Mouse (Mus musculus) heart, postnatal 25 days (tissue): ENCODE measurements around the gene St8sia1. TPM values are rescaled to one million over a fixed set of nuclear protein-coding genes. Genes with fewer than 3 reads are reported as not detected.

ENCODE experiments used
- DNase-seq: peaks from one replicate; pipeline ENCODE4 v3.0.0; 2022; ENCODE audit warnings: low spot score
- intact Hi-C: fragments of 180-260 bp; cut with DNase I; formaldehyde crosslinking; loops from one replicate; pipeline ENCODE4 v1.15.1; 2025
- total RNA-seq, 2 experiments: library from RNA; stranded (reverse); gene quantifications; 2 replicates each; pipeline ENCODE4 v1.2.3; 2021

Gene St8sia1
- total RNA-seq, 2 experiments from 2014 or later, result 0.20 to 0.31 TPM

DNA sequence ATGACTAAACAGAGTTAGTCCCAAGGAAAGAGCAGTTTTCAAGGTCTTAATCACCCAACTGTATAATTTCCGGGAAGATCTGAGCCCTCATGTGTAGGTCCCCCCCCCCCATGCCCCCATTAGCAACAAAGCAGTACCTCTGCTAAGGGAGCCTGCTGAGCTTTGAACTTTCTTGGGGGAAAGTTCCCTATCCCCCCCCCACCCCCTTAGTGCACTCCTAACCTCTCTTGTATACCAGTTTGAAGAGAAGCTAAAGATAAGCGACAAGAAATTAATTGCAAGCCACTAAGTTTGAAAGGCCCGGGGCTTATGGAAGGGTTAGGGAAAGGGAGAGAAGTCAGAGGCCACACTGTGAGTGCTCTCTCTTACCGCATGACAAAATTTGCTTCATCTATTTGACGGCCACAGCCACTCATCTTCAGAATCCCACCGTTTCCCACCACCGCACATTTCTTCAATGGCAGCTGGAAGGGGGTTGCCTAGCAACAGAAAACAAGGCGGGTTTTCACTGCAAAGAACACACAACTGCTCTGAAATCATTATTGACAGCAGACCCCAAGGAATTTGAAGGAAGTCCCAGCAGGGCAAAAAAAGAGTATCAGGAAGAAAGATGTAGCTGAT lies 87.9 kb downstream of the St8sia1 start:
- DNase-seq, result no peak
- intact Hi-C loops, result loop anchor here (10.0 kb wide), 1 partner anchor 88 kb away; the partner anchor contains the start of gene St8sia1

DNA sequence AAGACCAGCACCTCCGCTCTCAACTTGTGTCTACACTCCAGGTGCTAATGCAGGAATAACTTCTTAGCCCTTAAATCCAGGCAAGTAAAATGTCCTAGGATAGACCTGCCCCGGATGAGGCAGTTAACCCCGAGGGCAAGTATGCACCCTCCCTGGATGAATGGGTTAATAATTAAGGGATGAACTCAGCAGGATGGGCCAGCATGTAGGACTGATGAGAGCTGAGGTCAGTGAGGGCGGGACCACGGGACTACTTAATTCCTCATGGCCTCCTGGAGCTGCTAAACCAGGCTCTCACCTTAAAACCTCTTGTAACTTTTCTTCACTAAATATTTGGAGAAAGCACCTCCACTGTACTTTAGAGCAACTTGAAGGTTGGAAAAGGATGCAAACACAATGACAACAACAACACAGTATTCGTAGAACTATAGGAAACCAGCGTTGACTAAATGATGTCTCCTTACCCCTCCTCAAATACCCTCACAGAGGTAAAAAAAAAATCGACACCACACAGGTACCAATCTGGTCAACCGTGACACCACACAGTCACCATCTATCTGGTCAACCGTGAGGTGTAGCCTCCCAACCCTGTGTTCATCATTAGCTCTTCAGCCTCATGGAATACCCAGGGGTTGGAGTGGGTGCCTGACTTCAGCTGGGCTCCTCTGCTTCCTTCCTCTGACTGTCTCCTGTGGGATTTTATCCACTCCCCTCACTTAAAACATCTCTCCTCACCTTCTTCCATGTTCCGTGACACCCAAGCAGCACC lies 90.3 kb downstream of the St8sia1 start:
- intact Hi-C loops, result loop anchor here (10.0 kb wide), 1 partner anchor 91 kb away; the partner anchor contains the start of gene St8sia1
- no peak for DNase-seq

DNA sequence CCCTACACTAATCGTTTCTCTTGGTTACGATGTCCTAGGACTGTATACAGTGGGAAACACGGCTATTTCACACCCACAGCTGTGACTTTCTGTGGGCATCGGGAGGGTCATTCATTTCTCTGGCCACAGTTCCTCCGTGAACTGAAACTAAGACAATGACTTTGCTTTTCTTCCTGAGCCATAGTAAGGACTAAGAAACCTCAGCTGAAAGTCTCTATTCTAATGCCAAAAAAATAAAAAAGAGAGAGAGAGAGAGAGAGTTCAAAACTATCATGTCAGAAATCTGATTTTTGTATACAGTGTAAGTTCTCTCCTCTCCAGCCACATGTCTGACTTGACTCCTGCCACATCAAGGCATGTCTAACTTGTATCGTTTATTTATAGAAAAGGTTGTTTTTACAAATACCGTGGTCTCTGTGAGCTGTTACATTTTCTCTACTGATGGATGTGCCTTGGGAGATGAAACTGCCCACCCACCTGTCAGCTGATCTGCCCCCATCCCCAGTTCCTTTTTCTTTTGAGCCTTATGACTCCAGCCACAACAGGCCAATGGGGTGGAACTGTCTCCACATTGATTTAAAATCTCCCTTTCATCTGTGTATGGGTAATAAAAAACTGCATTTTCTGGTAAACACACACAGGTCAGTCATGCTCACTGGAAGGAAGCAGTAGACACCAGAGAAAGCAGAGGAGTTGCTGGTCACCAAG lies 94.4 kb downstream of the St8sia1 start:
- intact Hi-C loops, result loop anchor here (10.0 kb wide), 1 partner anchor 95 kb away; the partner anchor contains the start of gene St8sia1
- DNase-seq, result no peak

DNA sequence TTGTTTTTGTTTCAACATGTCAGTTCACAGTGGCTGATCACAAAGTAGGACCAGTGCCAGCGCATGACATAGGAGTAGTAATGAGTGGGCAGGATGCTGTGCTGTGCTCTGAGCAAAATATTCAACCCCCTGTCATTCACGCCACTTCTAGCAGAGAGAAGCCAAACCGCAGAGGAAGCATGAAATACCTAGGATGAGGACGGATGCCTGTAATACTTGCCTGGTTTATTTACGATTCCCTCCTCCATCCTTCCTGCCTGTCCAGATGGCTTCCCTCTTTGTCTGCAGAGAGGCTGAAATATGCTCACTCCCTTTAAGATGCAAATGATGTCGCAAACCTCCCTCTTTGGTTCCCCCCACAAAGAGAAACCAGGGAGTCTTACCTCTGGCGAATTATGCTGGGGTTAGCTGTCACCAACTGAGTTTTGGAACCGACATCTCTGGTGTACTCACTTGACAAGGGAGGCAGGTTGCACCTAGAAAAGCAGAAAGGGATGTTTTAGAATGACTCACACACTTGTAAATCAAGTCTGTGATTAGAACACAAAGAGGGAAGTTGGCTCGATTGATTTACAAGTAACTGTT lies 96.7 kb downstream of the St8sia1 start:
- DNase-seq, result no peak
- intact Hi-C loops, result no loop called here

DNA sequence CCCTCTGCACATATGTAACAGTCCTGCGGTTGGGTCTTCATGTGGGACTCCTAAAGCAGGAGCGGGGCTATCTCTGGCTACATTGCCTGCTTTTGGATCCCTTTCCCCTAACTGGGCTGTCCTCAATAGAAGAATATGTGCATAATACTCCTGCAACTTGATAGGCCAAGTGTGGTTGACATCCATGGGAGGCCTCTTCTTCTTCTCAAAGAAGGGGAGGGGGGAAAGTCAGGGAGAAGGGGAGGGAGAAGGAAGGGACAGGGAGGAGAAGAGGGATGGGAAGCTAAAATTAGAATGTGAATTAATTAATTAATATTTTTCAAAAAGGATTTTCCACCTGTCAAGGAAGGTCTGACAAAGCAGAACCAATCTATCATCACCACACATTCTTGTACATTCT lies 97.2 kb downstream of the St8sia1 start:
- DNase-seq, result no peak

DNA sequence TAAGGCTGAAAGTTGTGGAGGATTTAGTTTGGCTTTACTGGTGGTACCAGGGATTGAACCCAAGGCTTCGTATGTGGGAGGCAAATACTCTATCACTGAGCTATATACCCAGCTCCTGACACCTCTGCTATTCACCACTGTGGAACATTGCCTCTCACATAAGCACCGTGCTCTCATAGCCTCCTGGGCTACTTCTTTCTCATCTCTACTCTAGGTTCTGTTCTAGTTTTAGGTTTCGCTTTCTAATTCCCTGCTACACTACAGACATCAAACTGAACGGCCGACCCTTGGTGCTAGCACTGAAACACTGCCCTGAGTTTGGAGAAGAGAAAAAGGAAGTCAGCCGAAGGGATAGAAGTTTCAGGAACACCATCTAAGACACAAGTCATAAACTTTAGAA lies 99.1 kb downstream of the St8sia1 start:
- no peak for DNase-seq
- intact Hi-C loops, result no loop called here

More for the DNA sequence above, 97.2 kb downstream of the St8sia1 start:
- intact Hi-C loops, result no loop called here

DNA sequence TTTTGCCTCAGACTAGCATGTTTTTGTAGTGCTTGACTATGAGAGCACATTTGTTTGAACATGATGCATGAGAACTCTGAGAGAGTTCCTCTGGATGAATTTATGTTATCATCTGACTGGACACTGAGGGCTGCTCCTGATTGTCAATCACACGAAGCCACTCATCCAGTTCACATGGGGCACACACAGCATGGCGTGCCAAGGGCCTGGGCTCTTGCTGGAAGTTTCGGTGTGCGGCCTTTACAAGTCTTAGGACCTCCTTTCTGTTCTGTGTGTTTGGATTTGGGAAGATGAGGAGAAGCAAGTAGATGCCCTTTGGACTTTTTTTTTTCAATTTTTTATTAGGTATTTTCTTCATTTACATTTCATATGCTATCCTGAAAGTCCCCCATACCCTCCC lies 100.4 kb downstream of the St8sia1 start:
- DNase-seq, result no peak
- intact Hi-C loops, result no loop called here

DNA sequence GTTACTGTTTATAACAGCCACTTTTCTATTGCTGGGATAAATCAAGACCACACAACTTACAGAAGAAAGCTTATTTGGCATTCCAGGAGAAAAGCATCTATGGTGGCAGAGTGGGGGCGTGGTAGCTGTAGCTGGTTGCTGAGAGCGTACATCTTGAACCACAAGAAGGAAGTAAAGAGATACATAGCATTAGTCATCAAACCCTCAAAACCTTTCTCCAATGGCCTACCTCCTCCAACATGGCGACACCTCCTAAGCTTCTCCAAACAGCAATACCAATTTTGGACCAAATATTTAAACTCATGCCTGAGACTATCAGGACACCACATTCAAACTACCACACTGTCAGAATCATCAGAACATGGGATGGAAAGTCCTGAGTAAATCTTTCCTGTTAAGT lies 102.0 kb downstream of the St8sia1 start:
- DNase-seq, result no peak
- intact Hi-C loops, result no loop called here

DNA sequence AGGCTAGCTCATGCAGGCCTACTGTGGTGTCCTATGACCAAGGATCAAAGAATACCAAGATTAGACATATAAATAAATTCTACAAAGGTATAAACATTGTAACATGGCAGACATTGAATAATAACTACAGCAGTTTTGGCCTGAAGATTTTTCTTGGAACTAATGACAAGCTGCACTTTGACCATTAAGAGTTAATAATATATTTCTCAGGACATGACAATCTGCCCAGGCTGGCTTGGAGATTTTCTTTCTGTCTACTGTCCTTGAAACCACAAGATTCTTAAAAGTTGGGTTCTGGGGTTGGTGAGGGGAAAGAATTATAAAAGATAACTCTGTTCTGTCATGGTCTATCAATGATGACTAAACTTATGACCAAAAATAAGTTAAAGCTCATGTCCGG lies 103.9 kb downstream of the St8sia1 start:
- intact Hi-C loops, result no loop called here

DNA sequence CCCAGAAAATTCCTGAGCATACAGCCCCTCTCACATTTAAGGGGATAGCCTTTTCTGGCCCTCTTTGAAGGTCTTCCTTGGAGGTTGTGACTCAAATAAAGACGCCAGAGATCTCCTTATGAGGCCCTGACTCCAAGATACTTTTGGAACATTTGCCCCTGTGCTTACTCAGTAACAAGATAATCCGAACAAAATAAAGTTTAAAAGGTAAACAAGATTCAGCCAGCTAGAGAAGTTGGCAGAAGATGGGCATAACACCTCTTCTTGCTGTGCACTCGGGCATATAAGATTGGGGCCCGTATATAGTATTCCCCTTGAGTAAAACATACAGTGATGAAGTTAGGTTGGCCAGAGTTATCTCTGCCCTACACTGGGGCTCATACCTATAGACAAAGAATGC lies 104.3 kb downstream of the St8sia1 start:
- intact Hi-C loops, result no loop called here
- no peak for DNase-seq

More for the DNA sequence above, 103.9 kb downstream of the St8sia1 start:
- no peak for DNase-seq

DNA sequence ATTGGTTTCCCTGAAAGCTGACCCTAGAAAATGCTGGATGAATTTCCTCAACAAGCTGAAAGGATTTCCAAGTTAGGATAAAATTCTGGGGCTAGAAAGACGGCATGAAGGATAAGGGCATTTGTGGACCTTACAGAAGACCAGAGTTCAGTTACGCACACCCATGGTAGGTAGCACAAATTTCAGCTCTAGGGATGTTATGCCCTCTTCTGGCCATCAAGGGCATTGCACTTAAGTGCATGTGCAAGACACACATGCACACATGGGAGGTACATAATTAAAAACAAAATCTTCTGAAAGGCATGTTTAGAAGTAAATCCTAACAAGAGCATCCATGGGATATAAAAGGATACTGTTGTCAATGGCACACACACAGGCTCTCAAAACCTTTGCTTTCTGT lies 105.3 kb downstream of the St8sia1 start:
- DNase-seq, result no peak
- intact Hi-C loops, result no loop called here

DNA sequence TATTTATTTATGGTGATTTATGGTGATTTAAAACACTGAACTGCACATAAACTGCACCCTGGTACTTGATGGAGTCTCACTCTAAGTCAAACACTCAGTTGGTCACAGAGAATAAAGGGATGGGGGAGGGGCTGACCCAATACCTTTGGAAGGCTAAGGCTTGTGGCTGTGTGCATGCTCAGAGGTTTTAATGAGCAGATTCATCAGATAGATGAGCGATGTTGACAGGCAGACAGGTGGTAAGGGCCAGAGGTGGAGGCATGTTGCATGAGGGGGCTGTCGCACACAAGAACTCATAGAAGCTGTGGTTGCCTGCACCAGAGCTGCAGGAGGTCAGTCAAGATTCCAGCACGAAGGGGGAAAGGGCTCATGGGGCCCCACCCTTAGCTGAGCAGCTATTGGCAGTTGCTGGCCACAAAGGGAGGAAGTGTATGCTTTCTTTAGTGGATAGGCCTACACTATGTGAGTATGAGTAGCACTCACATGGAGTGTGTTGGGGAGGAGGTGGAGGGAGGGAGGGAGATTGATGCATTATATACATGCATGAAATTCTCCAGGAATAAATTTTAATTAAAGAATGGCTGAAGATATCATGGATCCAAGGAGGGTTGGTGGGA lies 107.9 kb downstream of the St8sia1 start:
- no peak for DNase-seq
- intact Hi-C loops, result no loop called here

DNA sequence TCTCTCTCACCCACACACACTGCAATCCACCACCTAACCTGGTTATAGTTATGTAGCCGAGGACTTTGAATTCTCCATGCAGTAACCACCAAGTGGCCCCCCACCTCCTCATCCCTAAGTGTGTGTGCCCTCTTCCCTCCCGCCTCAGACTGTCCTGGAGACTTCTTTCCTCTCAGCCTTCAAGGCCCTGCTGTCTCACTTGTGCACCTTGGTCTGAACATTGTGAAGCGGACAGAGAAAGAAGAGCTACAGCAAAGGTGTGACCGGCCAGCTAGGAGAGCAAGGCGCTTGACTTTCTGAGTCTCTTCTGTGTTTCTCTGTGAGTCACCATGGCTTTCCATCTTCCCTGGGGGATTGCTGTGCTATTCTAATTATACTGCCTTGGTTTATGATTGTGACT lies 108.5 kb downstream of the St8sia1 start:
- intact Hi-C loops, result no loop called here
- no peak for DNase-seq

DNA sequence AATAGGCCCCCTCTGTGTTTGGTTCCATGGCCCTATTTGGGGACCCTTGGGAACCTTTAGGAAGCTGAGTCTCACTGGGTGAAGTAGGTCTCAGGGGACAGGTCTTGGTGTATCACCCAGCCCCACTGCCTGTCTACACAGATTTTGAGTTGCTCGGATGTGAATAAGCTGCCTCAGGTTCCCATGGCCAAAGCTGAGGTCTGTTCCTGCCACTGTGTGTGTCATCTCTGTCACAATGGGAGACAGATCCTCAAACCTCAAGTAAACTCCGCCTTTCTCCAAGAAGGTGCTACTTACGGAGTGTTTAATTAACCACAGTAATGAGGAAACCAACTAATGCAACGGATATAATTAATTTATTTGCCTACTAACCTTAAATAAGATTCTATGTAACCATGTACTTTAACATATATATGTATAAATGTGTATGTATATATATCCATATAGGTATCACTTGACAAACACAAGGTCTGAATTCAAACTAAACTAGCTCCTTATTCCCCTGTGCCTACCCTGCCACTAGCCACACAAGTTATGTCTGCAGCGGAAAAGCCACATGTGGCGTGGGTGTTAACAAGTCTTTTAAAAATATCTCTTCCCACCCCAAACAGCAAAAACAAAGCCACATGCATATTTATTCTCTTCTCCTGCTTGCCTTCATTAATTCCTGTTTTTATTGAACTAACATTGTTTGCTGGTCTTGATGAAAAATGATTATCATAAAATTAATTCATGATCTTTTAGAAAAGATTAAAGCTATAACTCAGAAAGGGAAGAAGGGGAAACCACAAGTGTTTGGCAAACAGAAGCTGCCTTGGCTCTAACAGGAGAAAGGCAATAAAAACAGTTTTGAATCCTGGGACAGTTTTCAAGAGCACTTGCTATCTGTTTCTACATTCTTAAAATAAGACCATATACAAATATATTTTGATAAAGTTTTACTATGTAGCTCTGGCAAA lies 111.6 kb downstream of the St8sia1 start:
- no peak for DNase-seq
- intact Hi-C loops, result no loop called here

DNA sequence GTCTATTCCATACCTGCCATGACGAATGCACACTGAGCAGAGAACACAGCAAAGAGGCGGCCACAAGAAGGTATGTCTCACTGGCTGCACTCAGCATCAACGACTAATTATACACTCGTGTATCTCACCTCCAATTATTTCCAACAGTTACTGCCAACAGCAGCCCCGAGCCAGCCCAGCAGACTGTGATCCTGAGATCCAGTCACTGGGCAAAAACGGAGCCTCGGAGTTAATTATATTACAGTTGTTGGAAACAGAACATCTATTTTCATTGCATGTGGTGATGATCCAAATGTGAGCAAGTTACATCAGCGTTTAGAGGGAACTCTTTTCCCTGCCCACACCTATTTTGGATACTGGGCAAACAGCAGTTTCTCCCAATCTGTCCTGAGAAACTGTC lies 113.8 kb downstream of the St8sia1 start:
- intact Hi-C loops, result no loop called here
- DNase-seq, result no peak

DNA sequence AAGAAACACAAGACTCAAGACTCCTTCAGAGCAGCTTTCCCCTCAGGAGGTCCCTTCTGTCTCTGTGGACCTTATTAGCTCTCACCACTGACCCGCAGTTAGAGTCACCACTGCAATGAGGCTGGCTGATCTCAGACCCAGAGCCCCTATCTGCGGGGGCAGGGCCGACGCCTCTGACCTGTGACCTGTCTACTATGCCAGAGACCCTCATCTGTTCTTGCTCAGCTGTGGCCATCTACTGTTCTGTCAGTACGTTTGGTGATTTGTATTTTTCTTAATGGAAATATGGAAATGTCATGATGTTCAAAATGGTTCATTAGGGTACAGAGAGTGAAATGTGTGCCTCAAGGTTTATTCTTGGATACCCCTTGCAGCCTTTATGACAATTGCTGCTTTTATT lies 114.9 kb downstream of the St8sia1 start:
- intact Hi-C loops, result no loop called here
- no peak for DNase-seq

DNA sequence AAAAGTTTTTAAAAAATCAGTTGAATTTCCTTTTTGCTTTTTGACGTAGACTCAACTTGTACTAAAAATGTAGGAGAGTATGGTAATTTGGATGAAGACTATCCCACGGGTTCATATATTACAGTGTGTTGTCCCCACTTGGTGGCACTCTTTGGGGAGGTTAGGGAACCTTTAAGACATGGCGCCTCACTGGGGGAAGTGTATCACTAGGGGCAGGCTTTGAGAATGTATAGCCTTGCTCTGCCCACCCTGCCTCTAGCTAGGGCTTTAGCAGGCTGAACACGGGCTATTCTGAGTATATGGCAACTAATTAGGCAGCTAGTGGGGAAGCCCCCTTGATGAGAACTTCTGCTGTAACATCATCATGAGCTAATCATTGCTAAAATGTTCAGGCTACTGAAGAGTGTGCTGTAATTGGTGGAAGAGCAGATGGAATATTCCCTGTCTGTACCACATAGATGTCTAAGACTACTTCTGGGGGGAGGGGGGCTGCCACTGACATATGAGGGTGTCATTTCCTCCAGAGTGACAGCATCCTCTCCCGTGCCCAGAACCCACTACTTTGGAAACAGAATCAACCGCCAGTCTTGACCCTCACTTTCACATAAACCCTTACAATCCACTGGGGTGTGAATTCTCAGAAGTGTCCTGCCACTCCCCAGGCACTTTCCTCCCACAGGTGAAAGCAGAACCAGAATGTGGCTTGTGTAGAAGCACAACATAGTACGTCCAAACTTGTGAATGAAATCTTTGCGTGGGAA lies 116.2 kb downstream of the St8sia1 start:
- intact Hi-C loops, result no loop called here

DNA sequence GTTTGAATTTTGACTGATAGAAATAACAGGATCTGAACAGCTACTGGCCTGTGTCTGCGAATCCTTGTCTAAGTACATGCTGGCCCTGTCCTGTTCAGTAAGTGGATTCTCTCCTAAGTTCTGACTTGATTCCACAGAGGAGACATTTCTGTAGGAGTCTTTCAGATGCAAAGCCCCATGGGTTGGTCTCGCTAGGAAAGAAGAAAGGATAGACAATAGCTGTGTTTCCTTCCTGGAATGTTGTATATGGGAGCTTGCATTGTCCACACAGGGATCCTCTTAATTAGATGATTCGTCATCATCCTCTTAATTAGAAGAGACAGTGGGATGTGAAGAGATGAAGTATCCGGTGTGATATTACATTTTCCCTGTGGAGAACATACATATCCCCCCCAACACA lies 117.4 kb downstream of the St8sia1 start:
- DNase-seq, result no peak
- intact Hi-C loops, result no loop called here

More for the DNA sequence above, 116.2 kb downstream of the St8sia1 start:
- DNase-seq, result no peak
